Mouse (Mus musculus) kidney, adult 2 months (tissue): ENCODE measurements around the gene St3gal6.

ENCODE experiments used
- CTCF ChIP-seq: fragments of 200-500 bp; conservative IDR thresholded peaks from 2 replicates; pipeline ENCODE4 v1.5.1; 2011; ENCODE audit warnings: low read depth, mild to moderate bottlenecking, control low read depth, low read length, moderate library complexity, mixed read lengths; ENCODE audit not compliant: insufficient read depth, insufficient read length
- POLR2A ChIP-seq: fragments of 200-500 bp; IDR thresholded peaks from one replicate; pipeline ENCODE4 v1.6.1; 2011; ENCODE audit warnings: low read depth, low read length, control low read depth

DNA sequence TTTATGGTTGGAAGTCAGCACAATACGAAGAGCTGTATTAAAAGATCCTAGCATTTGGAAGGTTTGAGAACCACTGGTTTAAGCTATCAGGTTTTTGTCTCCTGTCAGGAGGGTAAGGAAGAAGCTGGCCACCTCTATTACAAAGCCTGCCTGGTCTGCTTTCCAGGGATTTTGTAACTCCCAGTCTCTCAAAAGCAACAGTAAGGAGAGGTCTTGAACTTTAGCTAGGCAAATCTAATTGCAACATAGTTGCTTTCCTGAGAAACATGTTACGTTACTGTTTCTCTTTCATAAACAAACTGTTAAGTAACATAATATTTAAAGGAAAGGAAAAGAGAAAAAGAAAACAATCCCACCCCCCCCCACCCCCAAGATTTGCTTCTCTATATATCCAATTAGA is 12.0 kb upstream of the St3gal6 start:
- no peak for TF ChIP-seq POLR2A
- TF ChIP-seq CTCF: no peak
